Mouse (Mus musculus) embryonic facial prominence, embryonic 14.5 days (tissue): Measurements from ENCODE around the gene Kndc1. TPM values are rescaled to one million over a fixed set of nuclear protein-coding genes. Genes with fewer than 3 reads are reported as not detected.
A peak's percentile ranks its signal among the peaks of the same experiment; 100 is the strongest.

Experiments used
- ATAC-seq: fragments of 200-750 bp; cut with Nextera tagmentation; 2 replicates; pipeline ENCODE4 v1.8.0; 2017; ENCODE audit warnings: low read depth, moderate number of reproducible peaks, moderate TSS enrichment
- DNase-seq: peaks from one replicate; pipeline ENCODE4 v3.0.0-alpha.2; 2015; ENCODE audit warnings: low spot score
- H3K27ac ChIP-seq: fragments of 300-500 bp; sonication (generic); replicated peaks from 2 replicates; pipeline ENCODE4 v1.5.1; 2014; ENCODE audit warnings: low read depth, mild to moderate bottlenecking, low read length, moderate library complexity
- H3K27me3 ChIP-seq: fragments of 300-500 bp; sonication (generic); replicated peaks from 2 replicates; pipeline ENCODE4 v1.6.1; 2014; ENCODE audit warnings: low read length; ENCODE audit not compliant: control insufficient read depth, insufficient read depth
- H3K36me3 ChIP-seq: fragments of 300-500 bp; sonication (generic); 2 replicates; pipeline ENCODE4 v1.6.1; 2014; ENCODE audit warnings: low read length, mixed read lengths; ENCODE audit not compliant: control insufficient read depth, insufficient read depth
- H3K4me1 ChIP-seq: fragments of 300-500 bp; sonication (generic); 2 replicates; pipeline ENCODE4 v1.6.1; 2014; ENCODE audit warnings: antibody characterized with exemption, low read length; ENCODE audit not compliant: control insufficient read depth, insufficient read depth
- H3K4me2 ChIP-seq: fragments of 300-500 bp; sonication (generic); 2 replicates; pipeline ENCODE4 v1.6.1; 2014; ENCODE audit warnings: low read depth, mild to moderate bottlenecking, low read length, moderate library complexity, mixed read lengths
- H3K4me3 ChIP-seq: fragments of 300-500 bp; sonication (generic); 2 replicates; pipeline ENCODE4 v1.5.1; 2014; ENCODE audit warnings: low read depth, mild to moderate bottlenecking, low read length
- H3K9ac ChIP-seq: fragments of 300-500 bp; sonication (generic); 2 replicates; pipeline ENCODE4 v1.6.1; 2014; ENCODE audit warnings: low read depth, mild to moderate bottlenecking, low read length, moderate library complexity, mixed read lengths
- H3K9me3 ChIP-seq: fragments of 300-500 bp; sonication (generic); 2 replicates; pipeline ENCODE4 v1.6.1; 2016; ENCODE audit warnings: low read length; ENCODE audit not compliant: control insufficient read depth
- WGBS: fragments of 180-500 bp; shearing (Covaris S2); extraction: QIAGEN DNeasy Blood & Tissue Kit; methylation state at CpG from one replicate; pipeline ENCODE4 v1.1.7; 2014; 5-methylcytosine and 5-hydroxymethylcytosine counted together
- polyA plus RNA-seq: library from polyadenylated mRNA; unstranded; fragments of >200 nt; fragmentation: Nextera tagmentation; extraction: Ambion mirVana; gene quantifications from 2 replicates; pipeline ENCODE4 v1.2.1, GENCODE M21; 2014

Kndc1 gene
- polyA plus RNA-seq, 1 experiment from 2014 or later = 1.5 TPM

GRCm38 (mm10) chr7:139864871-139865270, 29.6 kb upstream of the Kndc1 start:
- Histone ChIP-seq H3K4me1 (no peaks in the 10 kb centered on the region), H3K4me3 (no peak overlapping the region), H3K27me3 (no peaks in the 10 kb centered on the region), H3K36me3 (no peaks in the 10 kb centered on the region), H3K4me2 (no peak overlapping the region), H3K9ac (no peak overlapping the region), H3K27ac (no peak overlapping the region), H3K9me3 (no peaks in the 10 kb centered on the region)
- no peak for ATAC-seq
- no peak for DNase-seq
- 67% methylated on average over 1 of the region's 1 CpGs for WGBS

- DNase-seq (no peak), ATAC-seq (no peak)
- no peaks in the 10 kb centered on the region for H3K4me1 ChIP-seq
- H3K9me3 ChIP-seq = no peaks in the 10 kb centered on the region
- H3K27me3 ChIP-seq = no peaks in the 10 kb centered on the region
- no peaks in the 10 kb centered on the region for H3K36me3 ChIP-seq
- H3K4me2 ChIP-seq = no peak overlapping the region
- H3K27ac ChIP-seq = no peak overlapping the region
- 92% methylated on average over 5 of the region's 5 CpGs for WGBS
- no peak overlapping the region for H3K4me3 ChIP-seq
- no peak overlapping the region for H3K9ac ChIP-seq
Measured at GRCm38 (mm10) chr7:139871014-139871413, 23.5 kb upstream of the Kndc1 start.

GRCm38 (mm10) chr7:139877167-139877792, 17.2 kb upstream of the Kndc1 start:
- H3K27ac ChIP-seq = no peak overlapping the region
- peak; percentile 46 for DNase-seq
- H3K4me2 ChIP-seq = no peak overlapping the region
- H3K9ac ChIP-seq = no peak overlapping the region
- H3K4me1 ChIP-seq = no peaks in the 10 kb centered on the region
- H3K27me3 ChIP-seq = no peaks in the 10 kb centered on the region
- H3K4me3 ChIP-seq = no peak overlapping the region
- no peaks in the 10 kb centered on the region for H3K9me3 ChIP-seq
- H3K36me3 ChIP-seq = no peaks in the 10 kb centered on the region
- peak; percentile 55; the same call in 1 of the 2 replicates for ATAC-seq
- 66% methylated on average over 10 of the region's 10 CpGs for WGBS

- H3K9ac ChIP-seq = no peak overlapping the region
- no peaks in the 10 kb centered on the region for H3K36me3 ChIP-seq
- DNase-seq (no peak), ATAC-seq (no peak)
- no peak overlapping the region for H3K27ac ChIP-seq
- H3K27me3 ChIP-seq = no peaks in the 10 kb centered on the region
- no peak overlapping the region for H3K4me3 ChIP-seq
- H3K4me1 ChIP-seq = no peaks in the 10 kb centered on the region
- no peaks in the 10 kb centered on the region for H3K9me3 ChIP-seq
- 61% methylated on average over 5 of the region's 5 CpGs for WGBS
- H3K4me2 ChIP-seq = no peak overlapping the region
Measured at GRCm38 (mm10) chr7:139878122-139878521, 16.4 kb upstream of the Kndc1 start.

- WGBS = 55% methylated on average over 6 of the region's 6 CpGs
- Histone ChIP-seq H3K27ac (no peak overlapping the region), H3K4me2 (no peak overlapping the region), H3K27me3 (no peaks in the 10 kb centered on the region), H3K36me3 (no peaks in the 10 kb centered on the region), H3K9ac (no peak overlapping the region), H3K4me1 (no peaks in the 10 kb centered on the region), H3K4me3 (no peak overlapping the region), H3K9me3 (no peaks in the 10 kb centered on the region)
- ATAC-seq = no peak
- no peak for DNase-seq
Measured at GRCm38 (mm10) chr7:139878621-139879020, 15.9 kb upstream of the Kndc1 start.

- ATAC-seq = no peak
- Histone ChIP-seq H3K36me3 (no peaks in the 10 kb centered on the region), H3K27ac (no peak overlapping the region), H3K4me3 (no peak overlapping the region), H3K27me3 (no peaks in the 10 kb centered on the region), H3K4me1 (no peaks in the 10 kb centered on the region), H3K4me2 (no peak overlapping the region), H3K9me3 (no peaks in the 10 kb centered on the region), H3K9ac (no peak overlapping the region)
- WGBS = 41% methylated on average over 4 of the region's 4 CpGs
- no peak for DNase-seq
Measured at GRCm38 (mm10) chr7:139883545-139883944, 11.0 kb upstream of the Kndc1 start.

GRCm38 (mm10) chr7:139891779-139892178, 2.7 kb upstream of the Kndc1 start:
- DNase-seq (no peak), ATAC-seq (no peak)
- 63% methylated on average over 5 of the region's 5 CpGs for WGBS
- Histone ChIP-seq H3K36me3 (no peaks in the 10 kb centered on the region), H3K27me3 (peaks cover 44% of the 10 kb centered on the region), H3K4me3 (no peak overlapping the region), H3K4me1 (0 out of 2 replicates have a peak, but pooled peaks cover 7% of the 10 kb centered on the region), H3K4me2 (no peak overlapping the region), H3K9me3 (no peaks in the 10 kb centered on the region), H3K9ac (no peak overlapping the region), H3K27ac (no peak overlapping the region)

- peaks cover 44% of the 10 kb centered on the region for H3K27me3 ChIP-seq
Measured at GRCm38 (mm10) chr7:139896271-139896670, 1.8 kb downstream of the Kndc1 start.

GRCm38 (mm10) chr7:139896796-139897195, 2.3 kb downstream of the Kndc1 start:
- Histone ChIP-seq H3K4me1 (0 out of 2 replicates have a peak, but pooled peaks cover 7% of the 10 kb centered on the region), H3K9me3 (no peaks in the 10 kb centered on the region), H3K27ac (no peak overlapping the region), H3K9ac (no peak overlapping the region), H3K27me3 (peaks cover 44% of the 10 kb centered on the region), H3K4me3 (no peak overlapping the region), H3K36me3 (no peaks in the 10 kb centered on the region), H3K4me2 (no peak overlapping the region)
- DNase-seq (no peak), ATAC-seq (no peak)
- WGBS = 77% methylated on average over 7 of the region's 7 CpGs

More at GRCm38 (mm10) chr7:139896271-139896670, 1.8 kb downstream of the Kndc1 start:
- H3K36me3 ChIP-seq = no peaks in the 10 kb centered on the region
- no peak overlapping the region for H3K27ac ChIP-seq
- no peak overlapping the region for H3K4me3 ChIP-seq
- H3K4me1 ChIP-seq = 0 out of 2 replicates have a peak, but pooled peaks cover 7% of the 10 kb centered on the region
- no peak for DNase-seq
- WGBS = 75% methylated on average over 7 of the region's 7 CpGs
- no peak overlapping the region for H3K4me2 ChIP-seq
- H3K9me3 ChIP-seq = no peaks in the 10 kb centered on the region
- ATAC-seq = no peak
- no peak overlapping the region for H3K9ac ChIP-seq
